Mouse (Mus musculus) small intestine, adult 2 months (tissue): Measurements from ENCODE around the gene Slc35f3.

Source experiments
- CTCF ChIP-seq: fragments of 200-500 bp; IDR thresholded peaks from 2 replicates; pipeline ENCODE4 v1.5.1; 2012; ENCODE audit warnings: low read depth, mild to moderate bottlenecking, control low read depth, inconsistent platforms, low read length, moderate library complexity, mixed read lengths; ENCODE audit not compliant: insufficient replicate concordance, insufficient read length; ENCODE audit errors: extremely low read depth
- POLR2A ChIP-seq: fragments of 200-500 bp; IDR thresholded peaks from 2 replicates; pipeline ENCODE4 v1.6.1; 2012; ENCODE audit warnings: low read depth, mild to moderate bottlenecking, control low read depth, inconsistent platforms, low read length, moderate library complexity

DNA sequence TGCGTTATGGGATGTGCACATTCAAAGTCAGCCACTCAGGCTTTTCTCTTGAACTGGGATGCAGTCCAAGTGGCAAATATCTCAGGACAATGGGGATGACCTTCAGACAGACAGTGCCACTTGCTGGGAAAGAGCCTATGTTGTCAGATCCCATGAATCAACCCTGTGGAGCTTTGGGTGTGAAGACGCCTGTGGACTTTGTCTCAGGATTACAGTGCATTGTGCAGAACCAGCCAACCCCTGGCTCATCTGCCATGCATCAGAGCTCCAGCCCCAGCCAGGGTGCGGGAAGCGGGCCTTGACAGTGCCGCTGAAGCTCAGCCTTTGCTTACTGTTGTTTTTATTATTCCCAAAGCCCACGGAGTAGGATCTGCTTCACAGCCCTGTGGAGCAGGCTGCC, 60.9 kb downstream of the Slc35f3 start:
- TF ChIP-seq POLR2A (no peak), CTCF (no peak)
